Comparison of ENCODE assay signal across 10 mouse cellular contexts in the genomic region with DNA sequence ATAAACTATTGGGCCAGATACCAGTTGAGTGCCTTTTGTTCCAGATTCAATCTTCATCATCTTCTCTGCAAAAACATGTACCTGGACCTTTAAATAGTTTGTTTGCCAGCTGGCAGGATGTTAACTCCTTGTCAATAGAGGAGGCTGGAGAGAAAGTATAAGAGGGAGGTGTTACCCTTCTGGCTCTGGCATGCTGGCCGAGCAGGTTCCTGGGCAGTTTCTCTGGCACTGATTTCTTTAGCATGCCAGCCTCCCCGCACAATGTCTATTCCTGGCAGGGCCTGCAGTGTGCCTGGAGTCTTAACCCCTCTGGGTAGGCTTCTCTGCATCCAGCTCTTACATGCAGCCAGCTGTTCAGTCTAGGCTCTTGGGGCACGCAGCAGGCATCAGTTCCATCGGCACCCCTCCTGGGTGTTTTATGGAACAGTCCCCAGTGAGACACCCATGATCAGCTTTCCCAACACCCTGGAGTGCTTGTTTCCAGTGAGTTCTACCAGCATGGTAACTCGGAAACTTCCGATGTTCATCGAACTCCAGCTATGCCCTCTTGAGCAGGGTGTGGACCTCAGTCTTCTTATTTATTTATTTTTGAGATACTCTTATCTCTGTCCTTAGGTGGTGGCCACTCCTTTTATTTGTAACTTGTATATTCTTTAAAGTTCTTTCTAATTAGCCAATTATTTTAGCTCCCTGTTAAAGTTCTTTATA. TPM values are rescaled to one million over a fixed set of nuclear protein-coding genes. Genes with fewer than 3 reads are reported as not detected.
DNase-seq lines count a peak whose midpoint lies in the region; ATAC-seq and TF ChIP-seq lines count a peak whose summit lies in the region.
"Had no signal": no experiment of that assay in that cellular context is flagged by ENCODE, and none has a peak within 500 bp of the region (broad histone marks: within the 10 kb centered on the region; RNA-seq: fewer than 3 reads in every experiment).

No protein-coding gene starts in this region.

- TF ChIP-seq CTCF in gastrocnemius, adult 2 months (IDR thresholded peaks at IDR 0.05): no peak
- no peak for TF ChIP-seq CTCF in forebrain, postnatal 0 days (IDR thresholded peaks at IDR 0.05; ENCODE audit: low read depth)

- no peak overlapping the region for H3K9ac ChIP-seq in forebrain, postnatal 0 days

- H3K27ac ChIP-seq in gastrocnemius, adult 2 months: peak overlapping the region; percentile 53
- no peak overlapping the region for H3K27ac ChIP-seq in forebrain, postnatal 0 days (ENCODE audit: low read depth, low read length)
- H3K27ac ChIP-seq: midbrain, embryonic 10.5 days had no signal

- H3K9me3 ChIP-seq in forebrain, postnatal 0 days (ENCODE audit: low read length): no peaks in the 10 kb centered on the region
- H3K9me3 ChIP-seq: midbrain, embryonic 10.5 days had no signal

- WGBS in forebrain, postnatal 0 days: 77% methylated on average over 7 of the region's 7 CpGs

- ATAC-seq in forebrain, postnatal 0 days: no peak

- peak; percentile 36 for DNase-seq in gastrocnemius, adult 2 months
- no peak for DNase-seq in gastrocnemius, postnatal 36 days
- DNase-seq in cerebellum, adult 11 months: peak; percentile 13
- DNase-seq in heart, postnatal 36 days: peak; percentile 25 to 35
- DNase-seq in lung, postnatal 36 days: peak; percentile 83
- no peak for DNase-seq in forebrain, postnatal 0 days
- no peak for DNase-seq in right cerebral cortex, postnatal 25 days
- no peak for DNase-seq in spleen, adult 18-20 months
- DNase-seq: layer of hippocampus, adult 9-11 months had no signal

- H3K36me3 ChIP-seq in forebrain, postnatal 0 days (ENCODE audit: insufficient read depth): no peaks in the 10 kb centered on the region

- H3K4me2 ChIP-seq in forebrain, postnatal 0 days (ENCODE audit: low read depth): no peak overlapping the region

- intact Hi-C loops in gastrocnemius, adult 2 months (cut with DNase I): no loop called here
- intact Hi-C loops in gastrocnemius, postnatal 36 days (cut with DNase I): no loop called here
- intact Hi-C loops in heart, postnatal 36 days (cut with DNase I): no loop called here

- H3K27me3 ChIP-seq in forebrain, postnatal 0 days (ENCODE audit: insufficient read depth, low read length): no peaks in the 10 kb centered on the region

- H3K4me3 ChIP-seq in gastrocnemius, adult 2 months: peak overlapping the region; percentile 13; the same call in 1 of the 2 replicates
- no peak overlapping the region for H3K4me3 ChIP-seq in forebrain, postnatal 0 days (ENCODE audit: low read depth, low read length)
- H3K4me3 ChIP-seq: midbrain, embryonic 10.5 days had no signal

- H3K4me1 ChIP-seq in forebrain, postnatal 0 days (ENCODE audit: insufficient read depth): no peaks in the 10 kb centered on the region
- H3K4me1 ChIP-seq: midbrain, embryonic 10.5 days had no signal

RNA-seq across cellular contexts. Expression of gene Erh, which starts 10.0 kb away (rescaled TPM):
- total RNA-seq in gastrocnemius, adult 2 months (2021): 10 to 100 TPM; 14.4 to 17.7 TPM
- total RNA-seq in gastrocnemius, postnatal 36 days (2021): 10 to 100 TPM; 10.7 to 19.9 TPM
- total RNA-seq in heart, postnatal 36 days (2021): 10 to 100 TPM; 21.0 to 26.8 TPM
- total RNA-seq in forebrain, postnatal 0 days (2014; rRNA removed): 85.6 and 106 TPM in 2 replicates
- 285 and 329 TPM in 2 replicates for polyA plus RNA-seq in forebrain, postnatal 0 days (2015; fragmentation: Nextera tagmentation; extraction: Ambion mirVana)

RNA-seq across cellular contexts. Expression of gene Slc39a9, which starts 10.4 kb away (rescaled TPM):
- total RNA-seq in gastrocnemius, adult 2 months (2021): 10 to 100 TPM in 1 of 2 experiments, 1 to 10 TPM in 1; 7.8 to 11.6 TPM
- 1 to 10 TPM; 7.0 to 7.8 TPM for total RNA-seq in gastrocnemius, postnatal 36 days (2021)
- total RNA-seq in heart, postnatal 36 days (2021): 10 to 100 TPM; 13.7 to 17.3 TPM
- 14.0 and 19.4 TPM in 2 replicates for total RNA-seq in forebrain, postnatal 0 days (2014; rRNA removed)
- 15.0 and 20.7 TPM in 2 replicates for polyA plus RNA-seq in forebrain, postnatal 0 days (2015; fragmentation: Nextera tagmentation; extraction: Ambion mirVana)

RNA-seq across cellular contexts. Expression of gene Plekhd1, which starts 38.3 kb away (rescaled TPM):
- total RNA-seq in gastrocnemius, adult 2 months (2021): under 1 TPM; 0.17 to 0.41 TPM
- total RNA-seq in gastrocnemius, postnatal 36 days (2021): not detected
- under 1 TPM in 1 of 2 experiments, not detected in 1; 0.27 TPM for total RNA-seq in heart, postnatal 36 days (2021)
- 0.77 and 1.1 TPM in 2 replicates for total RNA-seq in forebrain, postnatal 0 days (2014; rRNA removed)
- polyA plus RNA-seq in forebrain, postnatal 0 days (2015; fragmentation: Nextera tagmentation; extraction: Ambion mirVana): 0.70 and 1.3 TPM in 2 replicates

Comparison
In these comparisons a context has a peak if more than half of its experiments do, and no peak if none do; other contexts are left out.
1. DNase-seq: peak in gastrocnemius, adult 2 months (single experiment), cerebellum, adult 11 months (single experiment), heart, postnatal 36 days (2 of 2) and lung, postnatal 36 days (single experiment); none in gastrocnemius, postnatal 36 days (0 of 2), forebrain, postnatal 0 days (single experiment), right cerebral cortex, postnatal 25 days (single experiment) and spleen, adult 18-20 months (0 of 2).